Mouse (Mus musculus) intestine, embryonic 16.5 days (tissue): Measurements from ENCODE around the gene Prr5l. TPM values are rescaled to one million over a fixed set of nuclear protein-coding genes. Genes with fewer than 3 reads are reported as not detected.

Experiments used
- ATAC-seq: fragments of 200-750 bp; cut with Nextera tagmentation; 2 replicates; pipeline ENCODE4 v1.8.0; 2017; ENCODE audit warnings: moderate TSS enrichment, moderate library complexity
- H3K27ac ChIP-seq: fragments of 300-500 bp; sonication (generic); 2 replicates; pipeline ENCODE4 v1.5.1; 2014; ENCODE audit warnings: mild to moderate bottlenecking, low read length
- H3K27me3 ChIP-seq: fragments of 300-500 bp; sonication (generic); replicated peaks from 2 replicates; pipeline ENCODE4 v1.6.1; 2014; ENCODE audit warnings: low read length, control low read depth, mixed read lengths; ENCODE audit not compliant: control insufficient read depth, insufficient read depth
- H3K36me3 ChIP-seq: fragments of 300-500 bp; sonication (generic); 2 replicates; pipeline ENCODE4 v1.6.1; 2014; ENCODE audit warnings: low read length, control low read depth; ENCODE audit not compliant: control insufficient read depth, insufficient read depth
- H3K4me1 ChIP-seq: fragments of 300-500 bp; sonication (generic); 2 replicates; pipeline ENCODE4 v1.6.1; 2014; ENCODE audit warnings: low read length, control low read depth, mixed read lengths; ENCODE audit not compliant: control insufficient read depth, insufficient read depth
- H3K4me2 ChIP-seq: fragments of 300-500 bp; sonication (generic); 2 replicates; pipeline ENCODE4 v1.6.1; 2014; ENCODE audit warnings: low read depth, low read length, control low read depth
- H3K4me3 ChIP-seq: fragments of 300-500 bp; sonication (generic); 2 replicates; pipeline ENCODE4 v1.5.1; 2014; ENCODE audit warnings: mild to moderate bottlenecking, low read length
- H3K9ac ChIP-seq: fragments of 300-500 bp; sonication (generic); 2 replicates; pipeline ENCODE4 v1.6.1; 2014; ENCODE audit warnings: low read depth, low read length
- H3K9me3 ChIP-seq: fragments of 300-500 bp; sonication (generic); 2 replicates; pipeline ENCODE4 v1.6.1; 2016; ENCODE audit warnings: low read length, control low read depth; ENCODE audit not compliant: control insufficient read depth
- WGBS: fragments of 180-500 bp; shearing (Covaris S2); extraction: QIAGEN DNeasy Blood & Tissue Kit; methylation state at CpG from one replicate; pipeline ENCODE4 v1.1.7; 2014; 5-methylcytosine and 5-hydroxymethylcytosine counted together
- polyA plus RNA-seq: library from polyadenylated mRNA; unstranded; fragments of >200 nt; fragmentation: Nextera tagmentation; extraction: Ambion mirVana; gene quantifications from 2 replicates; pipeline ENCODE4 v1.2.1, GENCODE M21; 2015

Gene Prr5l
- polyA plus RNA-seq, 1 experiment from 2014 or later, result 23.9 TPM

DNA sequence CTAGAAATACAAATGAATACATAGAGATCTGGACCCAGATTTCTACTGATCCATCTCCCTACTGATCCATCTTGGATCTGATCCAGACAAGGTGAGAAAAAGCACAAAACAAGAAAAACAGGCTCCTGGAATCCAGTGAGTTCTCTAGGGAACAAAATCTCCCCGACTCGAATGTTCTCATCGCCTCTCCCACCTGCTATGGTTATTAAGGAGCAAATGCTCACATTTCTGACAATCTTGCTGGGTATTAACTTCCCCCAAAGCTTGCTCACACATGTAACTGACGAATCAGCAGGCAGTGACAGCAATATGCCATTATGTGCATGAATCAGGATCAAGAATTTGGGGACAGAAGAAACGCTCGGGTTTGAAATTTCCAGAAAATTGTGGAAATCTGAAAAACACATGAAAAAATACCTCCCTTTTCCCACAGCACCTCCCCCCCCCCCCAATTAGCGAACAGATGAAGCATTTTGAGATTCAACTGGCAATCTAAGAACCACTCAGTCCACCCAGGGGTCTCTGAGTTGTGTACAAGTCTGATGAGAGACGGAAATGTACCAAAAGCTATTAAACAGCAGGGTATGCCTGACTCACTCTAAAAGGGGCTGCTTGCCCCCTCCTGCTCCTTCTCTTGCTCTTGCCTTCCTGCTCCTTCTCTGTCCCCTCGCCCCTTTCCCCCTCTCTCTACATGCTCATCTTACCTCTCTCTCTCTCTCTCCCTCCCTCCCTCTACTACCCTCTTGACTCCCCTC lies 123.1 kb downstream of the Prr5l start:
- Histone ChIP-seq H3K36me3 (no peaks in the 10 kb centered on the region), H3K4me1 (peaks cover 5% of the 10 kb centered on the region; the same call in 1 of the 2 replicates), H3K9me3 (no peaks in the 10 kb centered on the region), H3K4me2 (no peak overlapping the region), H3K27ac (no peak overlapping the region), H3K4me3 (no peak overlapping the region), H3K9ac (no peak overlapping the region), H3K27me3 (no peaks in the 10 kb centered on the region)
- ATAC-seq, result no peak
- WGBS, result 78% methylated on average over 9 of the region's 9 CpGs

DNA sequence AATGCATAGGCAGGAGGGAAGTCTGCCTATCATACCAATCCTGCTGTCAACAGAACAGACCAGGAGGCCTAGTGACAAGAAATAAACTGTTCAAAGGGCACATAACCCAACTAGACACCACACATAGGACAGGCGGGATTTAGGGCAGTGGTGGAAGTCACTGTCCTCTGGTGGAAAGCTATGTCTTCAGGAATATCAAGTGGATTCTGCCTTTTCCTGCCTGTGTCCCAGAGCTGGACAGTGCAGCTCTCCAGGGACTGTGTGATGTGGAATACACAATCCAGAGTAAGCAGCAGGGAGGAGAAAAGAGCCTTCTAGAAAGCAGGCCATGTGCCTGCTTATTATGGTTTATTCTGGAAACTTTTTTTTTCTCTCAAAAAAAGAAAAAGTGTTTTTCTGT lies 125.0 kb downstream of the Prr5l start:
- Histone ChIP-seq H3K9ac (no peak overlapping the region), H3K27ac (no peak overlapping the region), H3K36me3 (no peaks in the 10 kb centered on the region), H3K27me3 (no peaks in the 10 kb centered on the region), H3K4me2 (no peak overlapping the region), H3K9me3 (no peaks in the 10 kb centered on the region), H3K4me1 (peaks cover under 1% of the 10 kb centered on the region; the same call in 1 of the 2 replicates), H3K4me3 (no peak overlapping the region)
- 74% methylated on average over 1 of the region's 1 CpGs for WGBS
- no peak for ATAC-seq

- Histone ChIP-seq H3K4me2 (no peak overlapping the region), H3K9ac (no peak overlapping the region), H3K4me1 (0 out of 2 replicates have a peak, but pooled peaks cover 2% of the 10 kb centered on the region), H3K36me3 (no peaks in the 10 kb centered on the region), H3K27me3 (no peaks in the 10 kb centered on the region), H3K4me3 (no peak overlapping the region), H3K9me3 (no peaks in the 10 kb centered on the region), H3K27ac (no peak overlapping the region)
- ATAC-seq, result no peak
- WGBS, result 47% methylated on average over 7 of the region's 7 CpGs
Observed at GRCm38 (mm10) chr2:101756069-101756753, 126.6 kb downstream of the Prr5l start.

GRCm38 (mm10) chr2:101754939-101755555 lies 127.8 kb downstream of the Prr5l start:
- ATAC-seq, result no peak
- no peaks in the 10 kb centered on the region for H3K36me3 ChIP-seq
- H3K9me3 ChIP-seq, result no peaks in the 10 kb centered on the region
- no peak overlapping the region for H3K9ac ChIP-seq
- 0 out of 2 replicates have a peak, but pooled peaks cover 3% of the 10 kb centered on the region for H3K4me1 ChIP-seq
- no peak overlapping the region for H3K4me2 ChIP-seq
- no peak overlapping the region for H3K4me3 ChIP-seq
- no peaks in the 10 kb centered on the region for H3K27me3 ChIP-seq
- H3K27ac ChIP-seq, result no peak overlapping the region
- WGBS, result 8% methylated on average over 11 of the region's 11 CpGs

DNA sequence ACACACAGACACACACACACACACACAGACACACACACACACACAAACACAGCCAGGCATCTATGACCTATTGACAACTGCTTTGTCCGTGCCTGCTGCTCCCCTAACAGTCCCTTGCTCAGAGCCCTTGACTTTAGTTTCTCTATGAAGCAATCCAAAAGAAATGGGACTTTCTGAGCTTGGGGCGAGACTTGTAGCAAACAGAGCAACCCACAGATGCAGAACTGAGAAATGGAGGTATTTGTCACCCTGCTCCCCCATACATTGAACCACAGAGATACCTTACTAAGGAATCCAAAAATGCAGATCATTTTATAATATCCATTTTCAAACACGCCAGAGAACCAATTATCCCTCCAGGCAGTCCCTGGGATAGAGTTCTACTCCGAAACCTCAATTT lies 128.4 kb downstream of the Prr5l start:
- ATAC-seq, result no peak
- Histone ChIP-seq H3K4me3 (no peak overlapping the region), H3K27me3 (no peaks in the 10 kb centered on the region), H3K4me1 (0 out of 2 replicates have a peak, but pooled peaks cover 3% of the 10 kb centered on the region), H3K36me3 (no peaks in the 10 kb centered on the region), H3K27ac (no peak overlapping the region), H3K9me3 (no peaks in the 10 kb centered on the region), H3K9ac (no peak overlapping the region), H3K4me2 (no peak overlapping the region)
- 69% methylated on average over 4 of the region's 4 CpGs for WGBS

- no peak for ATAC-seq
- H3K9me3 ChIP-seq, result no peaks in the 10 kb centered on the region
- H3K4me3 ChIP-seq, result no peak overlapping the region
- no peak overlapping the region for H3K9ac ChIP-seq
- 0 out of 2 replicates have a peak, but pooled peaks cover 3% of the 10 kb centered on the region for H3K4me1 ChIP-seq
- H3K27ac ChIP-seq, result no peak overlapping the region
- WGBS, result 95% methylated on average over 6 of the region's 6 CpGs
- no peaks in the 10 kb centered on the region for H3K36me3 ChIP-seq
- H3K4me2 ChIP-seq, result no peak overlapping the region
- H3K27me3 ChIP-seq, result no peaks in the 10 kb centered on the region
Observed at GRCm38 (mm10) chr2:101752979-101753378, 129.8 kb downstream of the Prr5l start.

- Histone ChIP-seq H3K27ac (no peak overlapping the region), H3K9ac (no peak overlapping the region), H3K4me3 (no peak overlapping the region), H3K4me1 (0 out of 2 replicates have a peak, but pooled peaks cover 3% of the 10 kb centered on the region), H3K36me3 (no peaks in the 10 kb centered on the region), H3K27me3 (no peaks in the 10 kb centered on the region), H3K9me3 (no peaks in the 10 kb centered on the region), H3K4me2 (no peak overlapping the region)
- WGBS, result 82% methylated on average over 7 of the region's 7 CpGs
- ATAC-seq, result no peak
Observed at GRCm38 (mm10) chr2:101752402-101752801, 130.4 kb downstream of the Prr5l start.

DNA sequence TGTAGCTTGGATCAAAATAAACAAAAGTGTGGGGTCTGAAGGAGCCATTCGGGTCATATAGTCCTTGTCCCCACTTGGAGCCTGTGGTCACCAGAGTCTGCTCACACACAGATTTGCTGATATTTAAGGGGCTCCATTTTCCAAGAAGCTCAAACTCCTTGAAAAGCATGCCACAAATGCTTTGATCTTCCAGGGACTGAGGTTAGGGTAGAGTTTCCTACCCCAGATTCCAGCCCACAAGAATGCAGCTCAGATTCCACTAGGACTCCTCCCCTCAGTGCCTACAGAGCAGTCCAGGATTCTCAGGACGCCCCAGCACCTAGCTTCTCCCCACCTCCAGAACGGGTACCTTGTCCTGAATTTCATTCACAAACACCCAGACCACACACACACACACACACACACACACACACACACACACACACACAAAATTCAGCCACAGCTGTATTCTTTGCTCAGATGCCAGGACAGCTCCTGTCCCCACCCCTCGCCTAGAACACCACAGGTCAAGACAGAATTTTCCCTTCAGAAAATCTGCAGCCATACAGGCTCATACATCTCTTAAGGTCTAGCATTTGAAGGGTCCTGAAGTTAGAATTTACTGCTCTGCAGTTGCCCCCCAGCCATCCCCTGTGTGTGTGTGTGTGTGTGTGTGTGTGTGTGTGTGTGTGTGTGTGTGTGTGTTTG lies 131.4 kb downstream of the Prr5l start:
- Histone ChIP-seq H3K9me3 (no peaks in the 10 kb centered on the region), H3K36me3 (no peaks in the 10 kb centered on the region), H3K9ac (no peak overlapping the region), H3K4me3 (no peak overlapping the region), H3K4me2 (no peak overlapping the region), H3K4me1 (0 out of 2 replicates have a peak, but pooled peaks cover 3% of the 10 kb centered on the region), H3K27me3 (no peaks in the 10 kb centered on the region), H3K27ac (no peak overlapping the region)
- WGBS, result 43% methylated on average over 4 of the region's 4 CpGs
- ATAC-seq, result no peak

GRCm38 (mm10) chr2:101746537-101746936 lies 136.3 kb downstream of the Prr5l start:
- no peak overlapping the region for H3K27ac ChIP-seq
- no peak overlapping the region for H3K9ac ChIP-seq
- H3K9me3 ChIP-seq, result no peaks in the 10 kb centered on the region
- no peak overlapping the region for H3K4me3 ChIP-seq
- 89% methylated on average over 7 of the region's 7 CpGs for WGBS
- ATAC-seq, result no peak
- H3K4me2 ChIP-seq, result no peak overlapping the region
- H3K4me1 ChIP-seq, result 0 out of 2 replicates have a peak, but pooled peaks cover 3% of the 10 kb centered on the region
- no peaks in the 10 kb centered on the region for H3K27me3 ChIP-seq
- no peaks in the 10 kb centered on the region for H3K36me3 ChIP-seq
